Mouse (Mus musculus): Measurements from ENCODE around the gene C2cd2.
"Not testable (repeated sequence)": the region's sequence is repeated elsewhere in the genome, so short reads cannot be mapped to it uniquely, and the experiment has no call there.

The C2cd2 gene

GRCm38 (mm10) chr16:97950061-97950460 is 12.3 kb downstream of the C2cd2 start:
- intact Hi-C loops (cut with DNase I): no loop called here

DNA sequence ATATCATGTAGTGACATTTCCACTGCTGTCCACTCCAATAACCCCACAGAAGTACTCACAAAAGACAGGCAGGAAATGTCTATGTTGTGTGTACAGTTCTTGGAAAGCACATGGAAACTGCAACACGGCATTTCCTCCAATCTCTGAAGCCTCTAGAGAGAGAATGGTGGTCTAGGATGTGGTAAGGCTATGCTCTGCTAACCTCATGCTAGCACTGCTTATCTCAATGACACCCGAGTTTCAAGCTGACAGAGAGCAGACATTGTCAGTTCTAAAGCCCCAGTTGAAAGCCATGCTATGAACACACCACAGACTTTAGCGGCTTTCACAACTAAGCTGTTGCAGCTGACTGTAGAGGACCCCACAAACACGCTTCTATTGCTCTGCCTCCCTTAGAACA is 13.6 kb downstream of the C2cd2 start:
- intact Hi-C loops (cut with DNase I): no loop called here

DNA sequence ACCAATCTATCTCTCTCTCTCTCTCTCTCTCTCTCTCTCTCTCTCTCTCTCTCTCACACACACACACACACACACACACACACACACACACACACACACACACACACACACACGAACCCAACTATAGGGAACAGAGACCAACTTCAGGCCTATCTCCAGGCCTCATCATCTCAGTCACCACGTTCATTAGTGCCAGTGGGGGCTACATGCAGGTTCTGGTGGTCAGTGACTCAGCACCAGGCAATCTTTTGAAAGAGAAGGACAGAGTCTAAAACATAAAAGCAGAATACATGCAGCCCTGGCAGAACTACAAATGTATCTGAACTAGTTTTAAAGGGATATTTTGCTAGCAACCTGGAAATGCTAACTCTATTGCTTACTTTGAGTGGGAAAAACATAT is 15.4 kb downstream of the C2cd2 start:
- intact Hi-C loops (cut with DNase I): not testable (repeated sequence)

- intact Hi-C loops (cut with DNase I): no loop called here
Measured at GRCm38 (mm10) chr16:97941844-97942243, 20.6 kb downstream of the C2cd2 start.

- intact Hi-C loops (cut with DNase I): no loop called here
Measured at GRCm38 (mm10) chr16:97940471-97940973, 21.9 kb downstream of the C2cd2 start.

DNA sequence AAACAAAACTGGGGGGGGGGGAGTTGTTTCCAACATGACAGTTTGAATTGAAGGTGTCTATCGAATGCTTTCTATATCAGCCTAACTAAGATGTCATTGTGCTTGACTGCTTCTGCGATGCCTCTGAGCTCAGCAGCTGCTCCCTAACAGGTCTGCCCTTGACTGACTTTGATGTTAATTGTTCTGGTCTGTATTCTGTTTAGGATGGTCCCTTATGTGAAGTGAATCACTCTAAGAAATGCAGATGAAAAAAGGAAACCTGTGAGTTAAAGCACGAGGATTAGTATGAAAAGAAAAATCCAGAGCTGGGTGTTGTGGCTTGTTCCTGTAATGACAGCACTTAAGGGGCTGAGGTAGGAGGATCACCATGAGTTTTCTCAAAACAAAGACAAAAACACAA is 26.6 kb downstream of the C2cd2 start:
- intact Hi-C loops (cut with DNase I): no loop called here

DNA sequence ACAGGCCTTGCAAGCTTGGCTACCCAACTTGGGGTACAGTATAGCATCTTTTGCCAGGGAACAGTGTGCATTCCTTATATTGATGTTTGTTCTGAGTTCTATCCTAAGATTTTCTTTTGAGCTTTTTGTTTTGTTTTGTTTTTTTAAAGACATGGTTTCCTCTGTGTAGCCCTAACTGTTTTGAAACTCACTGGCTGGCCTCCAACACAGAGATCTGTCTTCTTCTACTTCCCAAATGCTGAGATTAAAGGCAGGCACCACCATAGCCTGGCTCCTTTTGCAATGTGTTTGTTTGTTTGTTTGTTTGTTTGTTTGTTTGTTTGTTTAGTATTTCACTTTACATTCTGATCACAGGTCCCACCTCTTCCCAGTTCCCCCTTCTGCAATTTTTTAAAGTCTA is 32.2 kb downstream of the C2cd2 start:
- intact Hi-C loops (cut with DNase I): no loop called here

DNA sequence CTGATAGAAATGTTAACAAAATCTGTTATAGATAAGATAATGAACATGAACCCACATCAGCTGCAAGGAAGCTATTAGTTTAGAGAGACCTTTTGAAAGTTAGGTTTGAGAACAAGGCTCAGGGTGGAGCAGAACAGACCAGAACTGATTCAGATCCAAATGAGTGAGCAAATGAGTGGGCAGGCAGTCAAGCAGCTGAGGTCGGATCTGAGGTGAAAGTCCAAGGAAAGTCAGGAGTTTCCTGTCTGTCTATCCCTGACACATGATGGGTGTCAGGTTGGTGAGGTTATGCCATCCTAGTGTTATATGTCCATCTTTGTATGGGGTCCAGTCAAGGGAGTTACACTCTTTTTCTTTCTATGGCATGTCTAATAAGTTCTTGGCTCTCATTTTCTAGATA is 32.9 kb downstream of the C2cd2 start:
- intact Hi-C loops (cut with DNase I): loop anchor here (10.0 kb wide), 1 partner anchor 65 kb away; the partner anchor contains the start of gene B230307C23Rik

DNA sequence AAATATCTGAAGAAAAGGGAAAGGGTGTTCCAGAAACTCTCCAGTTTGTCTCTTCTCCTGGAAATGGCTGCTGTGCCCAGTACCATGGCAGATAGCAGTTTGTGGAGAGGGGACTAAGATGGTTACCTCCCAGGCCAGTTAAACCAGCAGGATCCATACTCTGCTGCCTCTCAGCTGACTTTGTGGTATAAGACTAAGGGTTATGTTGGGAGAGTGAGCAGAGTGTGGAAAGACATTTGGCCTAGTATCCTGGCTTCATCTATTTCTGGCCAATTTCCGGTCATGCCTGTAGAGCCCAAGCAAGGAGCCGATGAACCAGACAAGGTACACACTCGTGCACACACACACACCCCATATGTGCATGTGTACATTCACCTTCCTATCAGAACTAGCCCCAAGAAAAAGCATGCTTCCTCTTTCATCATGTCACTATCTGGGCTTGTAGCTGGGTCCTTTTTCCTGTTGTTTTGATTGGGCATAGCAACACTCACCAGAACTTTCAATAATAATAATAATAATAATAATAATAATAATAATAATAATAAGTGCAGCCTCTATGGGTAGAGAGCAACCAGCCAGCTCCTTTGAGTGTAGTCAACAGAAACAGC is 35.0 kb downstream of the C2cd2 start:
- intact Hi-C loops (cut with DNase I): loop anchor here (10.0 kb wide), 1 partner anchor 67 kb away; the partner anchor contains the start of gene B230307C23Rik

DNA sequence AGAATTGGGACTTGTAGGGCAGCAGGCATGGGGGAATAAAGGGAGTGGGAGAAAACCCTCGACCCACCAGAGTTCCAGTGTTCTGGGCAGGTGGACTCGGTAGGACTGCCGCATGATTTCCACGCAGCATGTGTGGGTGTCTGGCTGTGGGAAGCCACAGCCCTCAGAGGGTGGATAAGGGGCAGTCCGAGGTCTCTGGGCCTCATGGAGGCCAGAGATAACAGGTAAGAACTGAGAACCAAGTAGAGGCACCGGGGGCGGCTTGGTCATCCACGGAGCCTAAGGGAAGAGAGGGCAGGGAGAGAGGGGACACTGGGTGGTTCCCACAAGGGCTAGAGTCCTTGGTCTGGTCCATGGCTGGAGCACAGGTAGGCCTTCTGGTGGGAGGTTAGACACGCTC is 36.0 kb downstream of the C2cd2 start:
- intact Hi-C loops (cut with DNase I): loop anchor here (10.0 kb wide), 1 partner anchor 68 kb away; the partner anchor contains the start of gene B230307C23Rik

DNA sequence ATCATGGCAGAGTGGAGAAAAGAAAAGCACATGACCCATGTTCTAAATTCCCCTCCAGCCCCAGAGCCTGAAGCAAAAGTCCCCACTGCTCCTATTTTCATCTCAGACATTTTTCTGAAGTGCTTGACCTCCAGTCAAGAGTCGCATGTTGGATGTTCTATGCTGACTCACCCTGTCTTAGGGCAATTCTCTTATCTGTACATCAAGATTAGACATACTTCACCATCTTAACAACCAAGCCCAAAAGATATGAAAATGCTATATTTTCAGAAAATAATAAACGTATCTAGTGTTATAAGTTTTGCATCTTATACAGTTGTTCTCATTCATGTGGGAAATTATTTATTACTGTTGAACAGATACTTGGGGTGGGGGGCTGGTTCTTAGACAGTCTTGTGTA is 36.6 kb downstream of the C2cd2 start:
- intact Hi-C loops (cut with DNase I): loop anchor here (10.0 kb wide), 1 partner anchor 69 kb away; the partner anchor contains the start of gene B230307C23Rik

DNA sequence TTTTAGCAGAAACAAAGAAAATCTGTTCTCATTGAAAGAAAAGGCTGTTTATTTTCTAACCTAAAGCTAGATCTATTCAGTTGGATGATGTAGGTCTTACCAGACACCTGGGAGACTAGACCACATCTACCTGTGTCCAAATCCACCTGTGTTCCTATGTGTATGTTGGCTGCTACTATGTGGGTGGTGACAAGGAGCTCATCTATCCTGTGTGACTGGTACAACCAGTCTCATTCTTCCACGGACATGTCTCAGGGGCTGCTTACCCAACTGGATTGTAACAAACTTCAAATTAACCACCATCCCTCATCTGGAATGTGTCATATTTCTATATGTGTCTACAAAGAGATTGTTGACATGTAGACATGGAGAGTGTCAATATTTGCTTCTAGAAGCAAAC is 38.7 kb downstream of the C2cd2 start:
- intact Hi-C loops (cut with DNase I): loop anchor here (5.0 to 10.0 kb wide), 2 partner anchors 71 kb away; partner anchors contain the start of genes B230307C23Rik and Prdm15

GRCm38 (mm10) chr16:97922779-97923126 is 39.6 kb downstream of the C2cd2 start:
- intact Hi-C loops (cut with DNase I): loop anchor here (5.0 to 10.0 kb wide), 2 partner anchors 70 to 72 kb away; partner anchors contain the start of genes B230307C23Rik and Prdm15

DNA sequence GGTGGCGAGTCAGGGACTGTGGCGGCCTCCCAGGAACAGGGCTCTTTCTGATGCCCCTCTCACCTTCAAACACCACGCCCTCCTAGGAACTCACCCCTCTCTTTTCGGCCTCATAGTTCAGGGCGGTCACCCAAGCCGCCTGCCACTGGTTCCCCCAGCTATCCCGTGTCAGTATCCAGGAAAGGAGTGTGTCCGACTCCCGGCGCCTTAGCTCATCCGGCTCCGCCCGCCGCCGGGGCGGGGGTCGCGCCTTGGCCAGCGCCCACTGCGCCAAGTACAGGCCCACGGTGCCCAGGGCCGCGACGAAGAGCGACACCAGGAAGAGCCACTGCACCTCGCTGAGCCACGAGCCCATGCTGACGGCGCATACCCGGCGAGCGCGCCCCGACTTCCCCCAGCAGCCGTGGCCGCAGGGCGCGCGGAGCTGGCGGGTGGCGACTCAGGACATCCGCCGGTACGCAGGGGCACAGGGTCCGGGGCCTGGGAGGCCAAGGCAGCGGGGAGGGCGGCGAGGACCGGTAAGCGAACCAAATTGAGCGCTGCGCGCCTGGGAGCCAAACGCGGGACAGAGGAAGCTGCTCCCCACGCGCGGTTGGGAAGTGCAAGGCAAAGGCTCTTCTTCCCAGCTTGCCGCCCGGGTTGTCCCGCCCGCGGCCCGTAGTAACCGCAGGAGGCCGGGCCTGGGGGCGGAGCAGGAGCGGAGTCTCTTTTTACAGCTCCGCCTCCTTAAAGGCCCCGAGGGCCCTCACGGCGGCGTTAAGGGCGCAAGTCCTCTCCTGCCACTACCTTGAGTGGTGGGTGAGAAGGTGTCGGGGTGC is 40.2 kb downstream of the C2cd2 start:
- intact Hi-C loops (cut with DNase I): loop anchor here (5.0 to 10.0 kb wide), 2 partner anchors 70 to 73 kb away; partner anchors contain the start of genes B230307C23Rik and Prdm15

GRCm38 (mm10) chr16:97920621-97921020 is 41.8 kb downstream of the C2cd2 start:
- intact Hi-C loops (cut with DNase I): loop anchor here (5.0 to 10.0 kb wide), 2 partner anchors 68 to 74 kb away; partner anchors contain the start of genes B230307C23Rik and Prdm15

GRCm38 (mm10) chr16:97919793-97920192 is 42.6 kb downstream of the C2cd2 start:
- intact Hi-C loops (cut with DNase I): loop anchor here (5.0 to 10.0 kb wide), 2 partner anchors 67 to 75 kb away; partner anchors contain the start of genes B230307C23Rik and Prdm15

DNA sequence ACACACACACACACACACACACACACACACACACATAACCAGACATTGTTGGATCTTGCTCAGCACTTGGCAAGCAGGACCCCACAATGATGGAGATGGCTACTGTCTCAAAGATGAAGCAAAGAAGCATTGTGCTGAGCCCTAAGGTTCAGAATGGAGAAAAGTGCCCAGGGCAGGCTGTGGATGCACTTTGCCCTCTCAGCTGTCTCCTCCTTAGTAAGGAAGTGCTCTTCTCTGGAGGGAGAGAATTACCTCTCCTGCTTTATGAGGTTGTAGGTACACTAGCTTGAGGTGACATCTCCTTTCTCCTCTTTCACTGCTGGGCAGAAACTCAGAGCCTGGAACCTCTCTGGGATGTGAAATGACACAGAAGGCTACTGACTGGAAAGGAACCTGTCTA is 49.5 kb downstream of the C2cd2 start:
- intact Hi-C loops (cut with DNase I): no loop called here

DNA sequence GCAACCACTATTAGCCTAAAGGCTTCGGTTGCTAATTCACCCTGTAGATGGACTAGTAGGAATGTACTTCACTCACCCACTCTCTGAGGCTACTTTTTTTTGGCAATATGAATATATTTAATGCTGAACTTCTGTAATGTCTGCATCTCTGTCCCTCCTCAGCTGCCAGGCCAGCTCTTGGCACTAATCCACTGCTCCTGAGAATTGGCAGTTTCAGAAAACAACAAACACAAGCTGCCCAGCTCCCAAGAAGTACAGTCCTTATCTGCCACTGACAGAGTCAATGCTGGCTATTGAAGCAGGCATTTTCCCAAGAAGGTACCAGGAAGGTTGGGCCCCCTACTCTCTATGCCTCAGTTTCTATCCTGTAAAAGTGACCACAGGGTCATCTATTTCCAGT is 53.0 kb downstream of the C2cd2 start:
- intact Hi-C loops (cut with DNase I): no loop called here

DNA sequence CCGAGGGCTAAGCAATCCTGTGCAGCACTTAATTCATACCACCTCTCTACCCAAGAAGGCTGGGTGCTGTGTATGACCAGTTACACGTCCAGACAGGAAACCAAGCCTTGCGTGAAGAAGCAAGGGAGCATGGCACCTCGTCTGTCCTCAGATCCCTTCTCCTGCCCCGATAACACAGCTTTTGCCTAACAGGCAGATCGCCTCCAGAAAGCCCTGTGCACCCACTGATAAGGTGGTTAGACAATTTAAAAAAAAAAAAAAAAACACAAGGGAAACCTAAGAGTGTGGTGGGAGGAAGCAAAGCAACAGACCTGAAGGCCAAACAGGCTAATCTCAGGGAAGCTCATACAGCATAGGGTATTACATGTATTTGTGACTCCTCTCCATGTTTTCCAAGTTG is 54.9 kb downstream of the C2cd2 start:
- intact Hi-C loops (cut with DNase I): no loop called here

DNA sequence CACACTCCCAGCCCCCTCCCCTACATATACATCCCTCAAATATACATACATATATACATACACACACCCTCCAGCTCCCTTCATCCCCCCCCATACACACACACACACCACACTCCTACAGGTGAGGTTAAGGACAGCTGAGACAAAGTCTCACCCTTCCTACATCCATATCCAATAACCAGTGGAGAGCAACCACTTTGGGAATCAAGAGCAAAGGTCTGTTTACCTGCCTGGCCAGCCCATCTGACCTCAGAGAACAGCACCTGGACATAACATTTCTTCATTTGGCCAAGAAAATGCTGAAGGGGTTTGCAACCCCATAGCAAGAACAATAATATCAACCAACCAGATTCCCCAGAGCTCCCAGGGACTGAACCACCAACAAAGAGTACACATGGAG is 56.1 kb downstream of the C2cd2 start:
- intact Hi-C loops (cut with DNase I): no loop called here

DNA sequence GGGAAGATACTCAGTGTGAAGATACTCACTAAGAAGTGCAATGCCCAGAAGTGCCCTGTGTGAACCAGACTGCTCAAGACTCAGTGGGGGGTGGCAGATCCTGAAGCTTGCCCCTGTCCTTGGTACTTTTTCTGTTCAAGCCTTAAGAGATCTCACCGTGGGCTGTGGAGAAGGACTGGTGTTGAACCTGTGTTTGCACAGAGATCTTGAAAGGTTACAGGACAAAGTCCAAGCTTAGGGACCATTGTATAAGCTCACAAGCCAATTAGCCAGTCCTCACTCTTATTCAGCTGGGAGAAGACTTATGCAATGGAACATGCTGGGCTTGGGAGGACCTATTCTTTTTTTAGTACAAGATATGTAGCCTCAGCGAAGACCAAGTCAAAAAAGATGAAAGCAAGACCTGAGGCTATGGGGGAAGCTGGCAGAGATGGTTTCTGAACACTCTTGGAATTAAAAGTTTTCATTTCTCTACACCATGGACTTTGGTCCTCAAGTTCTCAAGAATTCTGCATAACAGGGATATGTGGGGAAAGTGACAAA is 56.9 kb downstream of the C2cd2 start:
- intact Hi-C loops (cut with DNase I): no loop called here

DNA sequence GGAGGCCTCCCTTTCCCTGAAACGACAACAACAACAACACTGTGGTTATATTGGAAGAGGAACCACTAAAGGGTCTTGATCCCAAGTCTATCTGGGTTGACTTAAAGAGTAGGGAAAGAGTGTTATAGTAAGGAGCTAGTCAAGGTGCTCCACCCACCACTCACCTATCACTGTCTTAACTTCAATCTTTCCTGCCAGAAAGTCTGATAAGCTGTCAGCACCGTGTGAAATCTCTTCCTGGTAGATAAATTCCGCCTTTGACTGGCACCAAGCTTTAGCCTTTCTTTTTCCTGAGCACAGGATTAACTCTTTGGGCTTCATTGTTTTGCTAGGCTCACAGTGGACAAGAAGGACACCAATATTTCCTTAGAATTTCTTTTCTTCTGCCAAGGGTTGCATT is 58.4 kb downstream of the C2cd2 start:
- intact Hi-C loops (cut with DNase I): no loop called here

Data from adrenal gland (tissue).